Mouse (Mus musculus): ENCODE results near the gene Slc35f4.

GRCm38 (mm10) chr14:49568369-49568768, 42.5 kb upstream of the Slc35f4 start:
- TF ChIP-seq CTCF (IDR thresholded peaks at IDR 0.05; ENCODE audit: extremely low read depth, insufficient read depth, insufficient read length, insufficient replicate concordance) = no peak
- no peak for TF ChIP-seq POLR2A (IDR thresholded peaks at IDR 0.05; ENCODE audit: low read depth, low read length)

All from spleen, adult 2 months (tissue).